Mouse (Mus musculus) testis, adult 2 months (tissue): ENCODE measurements around the gene Fpr3.

Experiments used
- CTCF ChIP-seq: fragments of 200-500 bp; IDR thresholded peaks from 2 replicates; pipeline ENCODE4 v1.5.1; 2012; ENCODE audit warnings: low read depth, mild to moderate bottlenecking, inconsistent platforms, low read length, moderate library complexity; ENCODE audit not compliant: control insufficient read depth, insufficient read depth, insufficient replicate concordance
- POLR2A ChIP-seq: fragments of 200-500 bp; IDR thresholded peaks from 2 replicates; pipeline ENCODE4 v1.6.1; 2012; ENCODE audit warnings: low read depth, mild to moderate bottlenecking, inconsistent platforms, low read length, moderate library complexity; ENCODE audit not compliant: control insufficient read depth

GRCm38 (mm10) chr17:17889732-17890425 is 2.2 kb downstream of the Fpr3 start:
- TF ChIP-seq CTCF = no peak
- TF ChIP-seq POLR2A = no peak
